Mouse (Mus musculus): ENCODE results near the gene Scpep1.

Scpep1 gene

GRCm38 (mm10) chr11:88955217-88955969 lies at the start of gene Scpep1:
TSS of gene Scpep1 (minus strand) at chr11:88955465.
- DNase-seq: peak; percentile 98

DNA sequence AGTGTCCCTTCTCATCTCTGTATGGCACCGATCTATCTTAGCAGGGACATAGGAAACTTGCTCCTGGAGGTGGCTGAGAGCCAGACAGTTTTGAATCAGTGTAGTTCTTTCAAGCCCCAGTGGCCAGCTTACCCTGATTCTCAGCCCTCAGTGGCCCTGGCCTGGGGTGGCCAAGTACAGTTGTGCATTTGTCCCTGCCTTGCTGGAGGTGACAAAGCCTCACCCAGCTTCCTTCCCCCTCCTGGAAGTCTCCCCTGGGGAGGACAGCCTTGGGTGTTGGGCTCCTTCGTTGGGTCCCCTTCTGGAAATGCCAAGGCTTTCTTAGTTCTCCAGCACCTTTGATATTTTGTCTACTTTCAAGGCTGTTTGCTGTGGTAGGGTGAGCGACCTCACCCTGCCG lies 48.5 kb upstream of the Scpep1 start:
- no peak for DNase-seq

DNA sequence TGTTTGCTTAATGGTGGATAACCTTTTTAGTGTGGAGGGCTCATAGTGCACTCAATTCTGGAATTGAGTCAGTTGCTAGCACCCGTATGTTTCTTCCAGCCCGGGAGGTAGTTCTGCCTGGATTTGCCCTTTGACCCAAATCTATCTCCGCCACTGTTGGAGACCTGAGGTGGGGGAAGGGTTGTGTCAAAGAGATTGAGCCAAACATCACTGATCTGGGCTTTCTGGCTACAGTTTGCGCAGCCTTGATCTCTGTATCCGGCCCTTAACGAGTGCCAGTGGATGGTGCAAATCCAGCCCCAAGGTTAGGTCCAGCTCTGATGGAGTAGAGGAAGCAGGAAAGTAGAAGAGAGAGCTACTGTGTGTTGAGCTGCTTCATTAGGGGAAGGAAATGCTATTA lies 47.8 kb upstream of the Scpep1 start:
- no peak for DNase-seq

DNA sequence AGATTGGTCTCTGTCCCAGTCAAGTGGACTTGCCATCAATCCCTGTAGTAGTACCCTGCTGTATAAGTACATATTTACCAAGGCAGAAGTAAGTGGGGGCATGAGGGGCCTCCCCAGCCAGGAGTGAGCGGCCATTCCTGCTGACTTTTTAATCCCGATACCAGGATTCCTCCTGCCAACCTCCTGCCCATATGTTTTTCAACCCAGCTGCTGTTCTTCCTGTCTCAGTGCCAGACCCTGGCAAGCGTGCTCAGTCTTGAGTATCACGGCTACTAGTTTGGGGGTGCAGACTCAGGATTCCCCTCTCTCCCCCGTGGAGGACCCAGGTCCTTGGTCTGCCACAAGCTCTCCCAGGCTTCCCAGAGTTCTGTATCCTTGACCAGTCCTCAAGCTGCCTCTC lies 47.4 kb upstream of the Scpep1 start:
- DNase-seq: no peak

- DNase-seq: no peak
These were observed 46.8 kb upstream of the Scpep1 start for GRCm38 (mm10) chr11:89002068-89002467.

DNA sequence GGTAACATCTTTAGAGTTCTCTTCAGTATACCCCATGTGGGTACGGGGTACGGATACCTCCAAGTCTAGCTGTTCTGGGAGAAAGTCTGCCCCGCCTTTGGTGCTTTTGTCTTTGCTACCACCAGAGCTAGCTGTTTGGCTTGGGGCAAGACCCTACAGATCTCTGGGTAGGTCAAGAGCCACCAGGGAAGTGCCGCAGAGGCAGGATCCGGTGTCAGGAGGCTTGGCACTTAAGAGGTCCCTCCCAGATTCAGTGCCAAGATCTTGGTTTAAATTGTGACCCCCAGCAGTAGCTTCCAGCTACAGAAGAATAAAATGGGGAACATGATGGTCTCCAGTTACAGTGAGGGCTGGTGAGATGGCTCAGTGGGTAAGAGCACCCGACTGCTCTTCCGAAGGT lies 46.3 kb upstream of the Scpep1 start:
- DNase-seq: no peak

DNA sequence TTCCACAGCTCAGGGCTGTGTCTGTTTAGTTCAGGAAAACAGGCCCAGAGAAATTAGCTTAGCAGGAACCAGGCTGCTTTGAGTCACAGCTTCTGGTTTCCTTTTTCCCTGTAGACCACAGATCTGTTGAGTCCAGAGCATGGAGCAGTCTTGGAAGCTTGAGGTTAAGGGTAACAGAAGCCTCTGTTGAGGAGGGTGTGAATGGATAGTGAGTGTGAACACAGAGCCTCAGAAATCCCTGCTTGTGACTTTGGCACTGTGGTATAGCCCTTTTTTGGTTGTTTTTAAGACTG lies 45.2 kb upstream of the Scpep1 start:
- no peak for DNase-seq

GRCm38 (mm10) chr11:88999723-89000526 lies 44.7 kb upstream of the Scpep1 start:
- peak; percentile 42 for DNase-seq

DNA sequence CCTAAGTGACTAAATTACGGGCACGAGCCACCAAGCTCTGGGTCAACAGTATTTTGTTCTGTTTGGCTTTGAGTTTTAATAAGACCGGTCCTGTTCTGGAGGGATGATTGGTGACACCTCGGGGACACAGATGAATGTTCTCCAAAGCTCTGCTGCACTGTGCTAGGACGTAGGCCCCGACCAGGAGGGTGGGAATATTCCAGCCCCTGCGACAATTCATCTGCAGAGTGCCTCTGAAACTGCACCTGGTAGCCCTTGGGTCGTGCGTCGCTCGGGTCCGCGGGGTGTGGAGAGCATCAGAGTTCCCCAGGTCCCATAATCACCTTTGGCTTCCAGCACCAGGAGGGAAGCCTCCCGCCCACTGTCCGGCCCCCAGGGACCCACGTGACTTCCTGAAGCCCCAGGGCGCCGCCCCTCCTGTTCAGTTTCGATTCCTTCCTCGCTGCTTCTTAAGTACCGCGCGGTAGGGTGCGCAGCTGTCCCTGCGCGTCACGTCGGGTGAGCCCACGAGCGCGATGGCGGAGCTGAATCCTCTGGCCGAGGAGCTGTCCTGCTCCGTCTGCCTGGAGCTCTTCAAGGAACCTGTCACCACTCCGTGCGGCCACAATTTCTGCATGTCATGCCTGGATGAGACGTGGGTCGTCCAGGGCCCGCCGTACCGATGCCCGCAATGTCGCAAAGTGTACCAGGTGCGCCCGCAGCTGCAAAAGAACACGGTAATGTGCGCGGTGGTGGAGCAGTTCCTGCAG lies 43.9 kb upstream of the Scpep1 start, which contains the start of gene Trim25:
Gene Trim25, plus strand, starts transcription at position 403 of the 749 bp plus-strand sequence.
- peak; percentile 96 for DNase-seq

- no peak for DNase-seq
These were observed 43.1 kb upstream of the Scpep1 start for GRCm38 (mm10) chr11:88998406-88998805.

GRCm38 (mm10) chr11:88997343-88997742 lies 42.1 kb upstream of the Scpep1 start:
- peak; percentile 27 for DNase-seq

DNA sequence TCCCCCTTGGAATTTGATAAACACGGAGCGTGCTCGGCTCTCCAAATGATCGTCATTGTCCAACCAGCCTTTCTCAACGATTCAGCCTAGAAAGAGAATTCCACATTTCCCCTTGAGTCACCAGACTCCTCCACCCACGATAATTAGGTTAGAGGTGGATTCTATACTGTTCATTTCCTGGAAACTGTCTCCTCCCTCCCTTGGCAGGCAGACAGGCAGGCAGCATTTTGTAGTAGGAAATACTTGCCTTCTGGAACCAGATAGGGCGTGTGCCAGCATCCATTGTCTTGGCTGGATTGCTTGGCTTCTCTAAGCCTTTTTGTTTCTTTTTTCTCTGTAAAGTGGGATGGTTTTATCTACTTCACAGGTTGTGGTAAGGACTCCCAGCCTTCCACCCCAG lies 41.2 kb upstream of the Scpep1 start:
- DNase-seq: no peak

DNA sequence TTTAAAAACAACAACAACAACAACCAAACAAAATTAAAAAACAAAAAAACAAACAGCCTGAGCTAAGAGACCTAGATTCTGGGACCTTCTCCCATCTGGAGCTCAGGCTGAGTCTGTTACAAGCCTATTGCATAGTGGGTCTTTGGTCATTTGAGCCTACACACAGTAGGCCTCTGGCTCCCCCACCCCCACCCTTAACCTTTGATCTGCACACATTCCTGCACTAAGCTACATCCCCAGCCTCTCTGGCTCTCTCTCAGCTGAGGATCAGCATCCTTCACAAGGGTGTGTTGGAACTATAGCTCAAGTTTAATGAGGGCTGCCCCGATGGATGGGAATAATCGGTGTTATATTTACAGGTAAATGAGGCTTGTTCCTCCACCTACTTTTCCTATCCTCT lies 40.4 kb upstream of the Scpep1 start:
- DNase-seq: no peak

DNA sequence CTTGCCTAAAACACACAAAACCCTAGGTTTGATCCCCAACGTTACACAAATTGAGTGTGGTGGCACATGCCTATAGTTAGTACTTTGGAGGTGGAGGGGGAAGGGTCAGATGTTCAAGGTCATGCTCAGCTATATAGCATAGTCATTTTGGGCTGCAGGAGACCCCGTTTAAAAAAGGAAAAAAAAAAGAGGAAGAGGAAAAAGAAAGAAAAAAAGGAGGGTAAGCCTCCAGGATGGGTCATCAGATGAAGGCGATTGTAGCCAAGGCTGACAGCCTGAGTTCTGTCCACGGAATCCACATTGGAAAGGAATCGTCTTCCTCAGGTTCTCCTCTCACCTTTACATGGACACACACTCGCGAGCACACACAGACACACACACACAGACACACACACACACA lies 39.2 kb upstream of the Scpep1 start:
- DNase-seq: no peak

DNA sequence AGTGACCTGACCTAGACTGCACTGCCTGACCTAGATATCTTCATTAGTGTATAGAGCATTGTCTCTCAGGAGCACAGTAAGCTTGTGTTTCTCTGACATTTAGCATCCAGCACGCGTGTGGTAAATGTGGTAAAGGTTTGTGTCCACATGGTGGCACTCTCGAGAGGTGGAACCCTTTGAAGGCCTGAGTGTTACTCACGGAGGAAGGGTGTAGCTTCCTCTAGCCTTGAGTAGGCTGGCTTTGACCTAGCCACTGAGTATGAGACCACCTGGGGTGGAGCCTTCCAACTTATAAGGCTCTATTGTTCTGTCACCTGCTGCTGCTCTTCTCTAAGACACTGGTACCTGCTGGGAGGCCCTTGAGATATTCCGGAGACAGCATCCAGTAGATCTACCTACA lies 38.4 kb upstream of the Scpep1 start:
- DNase-seq: peak; percentile 86

DNA sequence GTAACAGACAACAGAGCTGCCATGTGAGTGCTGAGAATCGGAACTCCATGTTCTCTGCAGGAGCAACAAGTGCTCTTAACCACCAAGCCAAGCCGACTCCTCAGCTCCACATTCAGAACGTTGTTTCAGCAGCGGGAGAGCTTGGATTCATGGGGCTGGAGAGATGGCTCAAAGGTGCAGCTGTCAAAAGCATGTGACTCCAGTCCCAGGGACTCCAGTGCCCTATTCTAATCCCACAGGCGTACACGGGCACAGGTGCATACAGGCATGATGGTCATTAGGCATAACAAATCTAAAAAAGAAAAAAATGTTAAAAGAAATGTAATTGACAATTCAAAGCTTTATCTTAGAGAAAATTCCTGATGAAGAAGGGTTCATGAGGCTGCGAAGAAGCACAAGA lies 37.9 kb upstream of the Scpep1 start:
- no peak for DNase-seq

DNA sequence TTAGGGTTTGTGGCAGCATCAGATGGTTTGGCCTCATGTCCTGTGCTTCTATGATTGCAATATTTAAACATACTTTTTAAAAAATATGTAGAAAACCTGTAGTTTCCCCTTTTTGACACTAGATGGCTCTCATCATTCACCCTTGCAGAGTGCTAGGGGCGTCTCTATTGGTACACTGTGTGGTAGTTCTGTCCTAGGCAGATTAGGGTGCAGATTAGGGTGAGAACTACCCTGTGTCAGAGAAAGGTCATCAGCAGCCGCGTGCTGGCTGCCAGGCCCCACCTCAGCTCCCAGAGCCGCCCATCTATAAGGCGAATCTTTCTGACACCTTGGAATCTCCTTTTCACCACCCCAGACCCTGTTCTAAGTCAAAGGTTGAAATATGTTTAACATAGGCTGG lies 34.3 kb upstream of the Scpep1 start:
- DNase-seq: peak; percentile 36

DNA sequence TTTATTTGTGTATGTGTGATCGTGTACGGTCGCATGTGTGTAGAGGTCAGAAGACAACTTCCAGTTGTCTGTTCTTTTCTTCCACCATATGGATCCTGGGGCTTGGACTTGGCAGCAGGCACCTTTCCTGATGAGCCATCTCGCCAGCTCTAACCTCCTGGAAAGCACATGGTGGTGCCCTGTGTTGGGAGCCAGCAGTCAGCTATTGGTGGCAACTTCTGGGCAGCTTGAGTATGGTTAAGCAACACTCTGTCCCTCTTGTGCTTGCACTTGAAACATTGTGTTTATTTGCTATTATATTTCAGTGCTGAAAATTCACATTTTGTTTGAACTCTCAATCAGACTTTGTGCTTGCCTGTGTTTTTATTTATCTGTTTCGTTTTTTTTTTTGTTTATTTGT lies 33.7 kb upstream of the Scpep1 start:
- no peak for DNase-seq

DNA sequence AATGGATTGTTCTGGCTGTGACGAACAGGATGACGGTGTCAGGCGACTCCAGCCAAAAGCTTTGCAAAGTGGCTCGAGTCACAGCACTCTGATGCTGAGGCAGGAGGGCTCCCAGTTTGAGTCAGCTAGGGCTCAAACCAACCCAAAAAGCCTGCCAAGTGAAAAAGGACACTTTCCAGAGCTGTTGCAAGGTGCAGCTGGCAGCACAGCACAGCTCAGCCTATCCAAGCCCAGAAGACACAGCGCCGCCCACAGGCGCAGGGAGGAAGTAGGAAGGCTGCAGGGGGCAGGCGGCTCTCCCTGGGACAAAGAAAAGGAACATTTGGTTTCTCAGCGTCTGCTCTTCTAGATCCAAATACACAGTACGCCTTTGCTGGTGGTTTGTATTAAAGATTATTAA lies 31.4 kb upstream of the Scpep1 start:
- DNase-seq: no peak

DNA sequence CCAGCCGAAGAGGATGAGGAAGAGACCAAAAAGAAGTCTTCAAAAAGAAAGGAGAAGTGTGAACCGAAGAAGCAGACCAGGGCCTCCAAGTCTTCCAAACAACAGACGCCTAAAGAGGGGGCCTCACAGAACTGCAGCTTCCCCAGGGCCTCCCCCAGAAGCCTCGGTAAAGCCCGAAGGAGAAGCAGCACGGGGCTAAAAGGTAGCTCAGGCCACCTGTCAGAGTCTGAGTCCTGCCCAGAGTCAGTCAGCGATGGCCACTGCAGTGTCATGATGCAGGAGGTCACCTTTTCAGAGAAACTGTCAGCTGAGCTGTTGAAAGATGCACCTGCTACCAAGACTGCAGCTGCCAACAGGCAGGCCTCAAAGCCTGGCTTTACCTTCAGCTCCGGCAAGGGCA lies 26.1 kb upstream of the Scpep1 start:
- DNase-seq: no peak

- no peak for DNase-seq
These were observed 21.9 kb upstream of the Scpep1 start for GRCm38 (mm10) chr11:88977188-88977587.

- DNase-seq: peak; percentile 25
These were observed 21.1 kb upstream of the Scpep1 start for GRCm38 (mm10) chr11:88976320-88976719.

DNA sequence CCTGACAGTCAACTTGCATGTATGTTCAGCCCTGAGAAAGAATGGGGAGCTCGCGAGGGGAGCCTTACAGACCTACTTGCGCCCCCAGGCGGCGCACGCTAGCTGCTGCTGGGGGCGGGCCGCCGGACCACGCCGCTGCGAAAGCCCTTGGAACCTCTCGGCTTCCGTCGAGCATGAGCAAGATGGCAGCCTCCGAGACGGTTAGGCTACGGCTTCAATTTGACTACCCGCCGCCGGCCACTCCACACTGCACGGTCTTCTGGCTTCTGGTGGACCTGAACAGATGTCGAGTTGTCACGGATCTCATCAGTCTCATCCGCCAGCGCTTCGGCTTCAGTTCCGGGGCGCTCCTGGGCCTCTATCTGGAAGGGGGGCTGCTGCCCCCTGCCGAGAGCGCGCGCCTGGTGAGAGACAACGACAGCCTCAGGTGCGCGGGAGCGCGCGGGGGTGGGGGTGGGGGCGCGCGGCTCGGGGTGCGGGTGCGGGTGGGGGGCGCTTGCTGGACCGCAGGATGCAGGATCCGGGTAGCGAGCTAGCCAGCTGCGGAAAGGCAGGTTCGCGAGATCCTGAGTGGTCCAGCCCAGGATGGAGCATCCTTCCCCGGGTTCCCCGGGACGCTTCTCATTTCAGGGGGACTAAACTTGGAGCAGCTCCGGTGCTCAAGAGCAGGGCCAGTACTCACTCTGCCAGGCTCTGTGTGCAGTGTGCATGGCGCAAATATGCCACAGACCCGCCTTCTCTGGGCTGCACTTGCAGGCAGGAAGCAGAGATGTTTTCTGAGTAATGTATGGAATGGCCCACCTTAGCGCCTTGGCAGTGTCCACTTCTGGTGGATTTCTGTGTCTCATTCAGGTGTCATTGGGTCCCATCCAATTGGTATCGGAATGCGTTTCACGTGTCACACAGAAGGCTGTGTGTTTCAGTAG lies 18.8 kb upstream of the Scpep1 start:
- DNase-seq: peak; percentile 94

Data from thymus, postnatal 14 days (tissue).